Mouse (Mus musculus) cortical plate, adult 2 months (tissue): ENCODE results near the gene Evc2.

ENCODE experiments used
- CTCF ChIP-seq: fragments of 200-500 bp; IDR thresholded peaks from 2 replicates; pipeline ENCODE4 v1.5.1; 2011; ENCODE audit warnings: mild to moderate bottlenecking, control low read depth, low read length; ENCODE audit not compliant: insufficient read depth; ENCODE audit errors: extremely low read depth
- POLR2A ChIP-seq: fragments of 200-500 bp; IDR thresholded peaks from 2 replicates; pipeline ENCODE4 v1.6.1; 2011; ENCODE audit warnings: mild to moderate bottlenecking, low read length, control low read depth; ENCODE audit not compliant: insufficient read depth; ENCODE audit errors: extremely low read depth

GRCm38 (mm10) chr5:37363284-37363683, 25.0 kb downstream of the Evc2 start:
- no peak for TF ChIP-seq CTCF
- TF ChIP-seq POLR2A: no peak
